ENCODE assay signal across 27 mouse cellular contexts in the genomic region with DNA sequence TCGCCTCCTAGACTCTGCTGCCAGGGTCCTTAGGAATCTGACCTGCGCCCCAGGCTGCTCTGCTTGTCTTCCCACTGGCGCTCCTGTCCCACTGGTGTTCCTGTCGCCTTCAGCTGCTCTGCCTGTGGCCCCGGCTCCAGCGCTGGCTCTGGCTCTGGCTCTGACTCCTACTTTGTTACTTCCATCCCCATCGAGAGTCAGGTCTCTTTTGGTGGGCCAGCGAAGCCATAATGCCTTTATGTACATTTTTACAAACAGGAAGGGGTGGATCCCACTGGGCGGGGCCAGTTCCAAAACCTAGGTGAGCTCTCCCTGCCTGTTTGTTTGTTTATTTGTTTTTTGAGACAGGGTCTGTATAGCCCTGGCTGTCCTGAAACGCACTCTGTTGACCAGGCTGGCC. TPM values are rescaled to one million over a fixed set of nuclear protein-coding genes. Genes with fewer than 3 reads are reported as not detected.
"Had no signal": no experiment of that assay in that cellular context is flagged by ENCODE, and none has a peak within 500 bp of the region (broad histone marks: within the 10 kb centered on the region; RNA-seq: fewer than 3 reads in every experiment).

No protein-coding gene starts in this region.

- H3K4me3 ChIP-seq: midbrain, embryonic 13.5 days; midbrain, embryonic 15.5 days; neural tube, embryonic 12.5 days had no signal

- H3K9me3 ChIP-seq: midbrain, embryonic 15.5 days had no signal

- H3K36me3 ChIP-seq: midbrain, embryonic 13.5 days; midbrain, embryonic 15.5 days; neural tube, embryonic 12.5 days had no signal

- ATAC-seq: midbrain, embryonic 13.5 days; midbrain, embryonic 15.5 days had no signal

- DNase-seq: lung, adult 18-20 months; lung, embryonic 14.5 days; lung, postnatal 10 days; lung, postnatal 4 days; right cerebral cortex, adult 18-20 months; right cerebral cortex, postnatal 25 days; right cerebral cortex, postnatal 4 days; spleen, adult 18-20 months; thymus, adult 18-20 months; thymus, postnatal 14 days; thymus, postnatal 36 days had no signal

- H3K4me1 ChIP-seq: midbrain, embryonic 13.5 days; midbrain, embryonic 15.5 days; neural tube, embryonic 12.5 days had no signal

- H3K9ac ChIP-seq: liver, embryonic 14.5 days; lung, embryonic 14.5 days; midbrain, embryonic 13.5 days; midbrain, embryonic 15.5 days; neural tube, embryonic 12.5 days had no signal

- H3K27ac ChIP-seq: liver, embryonic 14.5 days; midbrain, embryonic 13.5 days; midbrain, embryonic 15.5 days; neural tube, embryonic 12.5 days had no signal

- H3K27me3 ChIP-seq: midbrain, embryonic 13.5 days; midbrain, embryonic 15.5 days; neural tube, embryonic 12.5 days had no signal

RNA-seq across cellular contexts. Expression of a gene that starts 20.1 kb away (rescaled TPM):
- total RNA-seq: megakaryocyte, adult 5-6 weeks; midbrain, postnatal 0 days; monocyte, adult 5-6 weeks; neutrophil, adult 5-6 weeks had no signal
- polyA plus RNA-seq: liver, embryonic 14.5 days; liver, embryonic 16.5 days; lung, embryonic 14.5 days; lung, embryonic 16.5 days; midbrain, embryonic 11.5 days; midbrain, embryonic 13.5 days; midbrain, embryonic 15.5 days; midbrain, postnatal 0 days; neural tube, embryonic 12.5 days; neural tube, embryonic 14.5 days; small intestine, adult 2 months; stomach, embryonic 14.5 days; stomach, embryonic 16.5 days; thymus, postnatal 0 days had no signal
